Mouse (Mus musculus): ENCODE data around the gene Pdxp.

The Pdxp gene

GRCm38 (mm10) chr15:78899409-78899739, 14.3 kb upstream of the Pdxp start, which contains the start of gene Gm49510:
Gene Gm49510 (plus strand): TSS chr15:78899667.
- DNase-seq (ENCODE audit: low spot score in 2 of 2), result no peak

DNA sequence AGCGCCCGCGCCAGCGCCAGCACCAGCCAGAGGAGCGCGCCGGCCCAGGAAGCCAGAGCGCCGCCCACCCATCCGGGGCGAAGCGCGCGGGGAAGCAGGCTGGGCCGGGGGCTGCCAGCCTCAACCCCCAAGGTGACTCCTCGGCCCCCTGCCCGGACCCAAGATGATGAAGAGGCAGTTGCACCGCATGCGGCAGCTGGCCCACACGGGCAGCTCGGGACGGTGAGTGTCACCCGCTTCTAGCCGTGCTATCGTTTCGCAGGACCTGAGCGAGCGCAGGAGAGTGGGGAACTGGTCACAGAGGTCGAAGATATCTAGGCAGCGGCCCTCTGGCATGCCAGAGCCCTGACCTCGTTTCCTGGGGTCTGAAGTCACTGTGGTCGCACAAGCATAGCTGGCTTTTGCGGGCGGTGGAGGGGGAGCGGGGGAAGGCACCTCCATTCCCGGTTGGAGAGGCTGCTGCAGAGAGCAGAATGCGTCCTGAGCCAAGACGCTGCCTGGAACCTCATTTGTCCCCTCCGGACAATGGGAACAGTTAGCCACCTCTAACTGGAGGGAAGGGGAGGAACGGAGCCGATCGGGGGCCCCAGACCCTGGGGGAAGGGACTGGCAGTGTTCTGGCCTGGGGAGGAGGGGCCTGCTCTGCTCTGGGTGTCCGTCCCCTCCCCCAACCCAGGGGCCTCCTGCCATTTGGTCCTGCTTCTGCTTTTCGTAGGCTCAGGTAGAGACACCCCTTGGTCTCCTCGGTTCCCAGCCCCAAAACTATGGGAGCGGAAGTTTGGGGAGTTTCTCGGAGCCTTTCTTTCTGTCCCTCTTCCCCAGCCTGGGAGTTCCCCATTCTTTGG, 13.8 kb upstream of the Pdxp start, which contains the start of gene Sh3bp1:
Gene Sh3bp1, plus strand, starts transcription at position 29 of the 845 bp plus-strand sequence.
- DNase-seq (ENCODE audit: low spot score in 2 of 2), result peak; percentile 51 to 72

GRCm38 (mm10) chr15:78900585-78901421, 12.9 kb upstream of the Pdxp start:
- DNase-seq (ENCODE audit: low spot score in 2 of 2), result peak; percentile 47 to 49

DNA sequence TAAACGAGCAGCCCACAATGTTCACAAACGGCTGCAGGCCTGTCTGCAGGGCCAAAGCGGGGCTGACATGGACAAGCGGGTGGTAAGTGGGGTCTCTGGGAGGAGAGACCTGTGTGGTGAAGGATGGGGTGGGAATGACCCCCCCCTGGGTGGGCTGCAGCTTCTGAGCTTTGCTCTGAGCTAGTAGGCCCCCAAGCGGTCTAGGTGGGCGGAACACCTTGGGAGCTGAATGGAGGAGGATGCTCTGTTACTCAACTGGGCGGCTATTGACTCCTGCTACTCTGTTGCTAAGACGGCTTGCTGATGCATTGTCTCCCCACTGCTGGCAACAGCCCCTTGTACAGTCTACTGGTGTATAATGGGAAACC, 12.3 kb upstream of the Pdxp start:
- no peak for DNase-seq (ENCODE audit: low spot score in 2 of 2)

DNA sequence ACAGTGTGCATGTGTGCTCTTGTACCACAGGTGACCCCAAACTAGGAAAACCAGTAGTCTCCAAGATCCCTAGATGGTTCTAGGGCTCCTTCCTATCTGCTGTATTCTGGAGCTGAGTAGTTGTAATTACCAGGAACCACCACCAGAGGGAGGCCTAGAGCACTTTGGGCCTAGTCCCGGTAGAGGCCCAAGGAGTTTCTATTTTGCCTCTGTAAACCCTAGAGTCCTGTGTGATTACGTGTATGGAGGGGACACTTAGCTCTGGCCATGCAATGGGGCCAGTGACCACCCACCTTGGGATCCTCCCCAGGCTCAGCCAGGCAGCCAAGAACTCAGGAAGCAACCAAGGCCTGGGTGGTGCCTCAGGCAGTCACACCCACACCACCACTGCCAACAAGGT, 10.5 kb upstream of the Pdxp start:
- DNase-seq (ENCODE audit: low spot score in 2 of 2), result peak; percentile 70 to 79

DNA sequence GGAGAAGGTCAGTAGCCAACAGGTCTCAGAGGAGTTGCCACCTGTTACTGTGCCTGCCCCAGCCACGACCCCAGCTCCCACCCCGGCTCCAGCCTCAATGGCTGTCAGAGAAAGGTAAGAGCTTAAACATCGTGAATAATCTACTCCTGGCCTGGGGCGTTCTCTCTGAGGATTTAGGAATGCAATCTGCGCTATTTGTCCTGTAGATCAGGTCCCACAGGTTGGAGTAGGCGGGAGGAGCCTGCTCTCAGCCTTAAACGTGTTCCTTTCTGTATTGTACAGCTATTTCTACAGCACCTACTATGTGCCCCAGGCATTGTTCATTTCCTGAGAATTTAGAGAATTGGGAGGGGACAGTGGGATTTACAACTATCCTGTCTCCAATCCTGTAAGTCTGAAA, 5.3 kb upstream of the Pdxp start:
- DNase-seq (ENCODE audit: low spot score in 2 of 2), result no peak

DNA sequence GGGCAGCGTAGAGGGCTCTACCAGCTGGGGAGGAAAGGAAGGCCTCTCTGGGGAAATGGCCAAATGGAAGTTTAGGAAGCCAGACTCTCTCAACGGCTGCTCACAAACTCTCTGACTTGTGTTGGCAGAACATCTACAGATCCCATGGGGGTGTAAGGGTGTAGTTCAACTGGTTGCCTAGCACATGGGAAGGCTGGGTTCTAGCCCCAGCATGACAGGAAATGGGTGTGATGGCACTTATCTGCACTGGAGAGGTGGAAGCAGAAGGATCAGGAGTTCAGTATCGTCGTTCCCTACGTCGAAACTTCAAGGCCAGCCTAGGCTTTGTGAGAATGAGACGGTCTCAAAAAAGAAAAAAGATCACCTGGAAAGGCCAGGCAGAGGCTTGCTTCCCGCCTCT, 4.7 kb upstream of the Pdxp start:
- no peak for DNase-seq (ENCODE audit: low spot score in 2 of 2)

DNA sequence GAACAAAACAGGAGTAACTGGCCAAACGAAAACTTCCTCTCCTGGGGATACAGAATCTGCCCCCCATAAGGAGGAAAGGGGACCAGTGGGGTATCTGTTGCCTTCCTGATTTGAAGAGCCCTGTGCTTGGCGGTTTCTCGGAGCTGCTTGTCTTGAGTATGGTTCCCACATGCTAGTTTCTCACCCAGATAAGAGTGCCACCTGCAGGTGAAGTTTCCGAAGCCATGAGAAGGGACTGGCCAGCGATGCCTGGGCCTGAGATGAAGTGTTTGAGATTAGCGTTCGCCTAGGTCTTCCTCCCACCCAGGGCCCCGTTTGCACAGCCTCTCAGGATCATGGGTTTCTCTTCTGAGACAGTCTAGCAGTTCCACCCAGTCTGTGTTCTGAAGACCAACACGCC, 1.7 kb upstream of the Pdxp start:
- no peak for DNase-seq (ENCODE audit: low spot score in 2 of 2)

GRCm38 (mm10) chr15:78914091-78914822, 538 bp downstream of the Pdxp start:
- no peak for DNase-seq (ENCODE audit: low spot score in 2 of 2)

DNA sequence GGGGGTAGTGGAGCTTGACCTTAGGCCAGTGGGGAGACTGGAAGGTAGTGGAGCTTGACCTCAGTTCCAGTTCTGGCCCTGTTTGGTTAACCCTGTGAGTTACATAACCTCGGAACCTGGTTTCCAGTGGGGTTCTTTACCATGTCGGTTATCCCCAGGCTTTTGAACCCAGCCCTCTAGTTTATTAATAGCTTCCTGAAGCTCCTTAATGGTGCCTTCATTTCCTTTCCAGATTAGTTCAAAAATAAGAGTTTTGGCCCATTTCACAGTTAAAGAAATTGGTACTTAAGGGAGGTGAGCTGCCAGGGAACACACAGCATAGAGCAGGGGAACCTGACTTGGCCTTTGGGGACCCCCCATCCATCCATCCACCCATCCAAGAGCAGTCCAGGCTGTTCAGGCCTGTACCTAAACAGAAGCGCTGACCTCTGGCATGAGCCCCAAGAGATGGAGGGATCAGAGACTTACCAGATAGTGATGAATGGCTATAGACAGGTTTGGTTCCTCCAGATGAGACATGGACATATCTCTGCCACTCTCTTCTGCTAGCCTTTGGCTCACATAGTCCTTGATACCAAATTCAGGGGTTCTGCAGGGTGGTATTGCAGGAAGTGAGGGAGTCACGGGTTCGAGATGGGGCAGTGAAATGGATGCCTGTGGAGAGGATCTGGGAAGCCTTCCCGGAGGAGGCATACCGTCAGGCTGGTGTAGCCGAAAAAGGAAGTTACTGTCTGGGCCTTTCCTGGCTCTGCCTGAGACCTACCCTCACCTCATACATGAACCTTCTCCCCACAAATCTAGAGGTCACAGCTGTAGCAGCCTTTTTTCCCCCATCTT, 1.3 kb downstream of the Pdxp start:
- no peak for DNase-seq (ENCODE audit: low spot score in 2 of 2)

DNA sequence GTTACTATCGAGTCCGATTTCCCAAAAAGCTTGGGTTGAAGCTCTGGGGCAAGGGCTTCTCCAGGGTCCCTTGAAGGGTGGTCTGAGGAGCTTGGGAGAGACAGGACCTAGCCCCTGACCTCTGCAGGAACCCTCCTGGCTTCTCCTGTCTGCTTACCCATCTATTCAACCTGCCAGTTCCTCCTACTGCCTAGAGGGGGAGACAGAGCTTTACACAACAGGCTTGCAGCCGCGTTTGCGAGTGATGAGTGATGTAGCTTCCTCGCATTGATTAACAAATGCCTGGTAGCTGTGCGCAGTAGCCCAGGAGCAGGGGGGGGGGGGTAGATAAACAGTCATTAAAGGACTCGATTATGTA, 1.9 kb downstream of the Pdxp start:
- peak in 1 of 2 experiments; percentile 68 for DNase-seq (ENCODE audit: low spot score in 2 of 2)

- DNase-seq (ENCODE audit: low spot score in 2 of 2), result no peak
Measured at GRCm38 (mm10) chr15:78916052-78916826, 2.5 kb downstream of the Pdxp start.

DNA sequence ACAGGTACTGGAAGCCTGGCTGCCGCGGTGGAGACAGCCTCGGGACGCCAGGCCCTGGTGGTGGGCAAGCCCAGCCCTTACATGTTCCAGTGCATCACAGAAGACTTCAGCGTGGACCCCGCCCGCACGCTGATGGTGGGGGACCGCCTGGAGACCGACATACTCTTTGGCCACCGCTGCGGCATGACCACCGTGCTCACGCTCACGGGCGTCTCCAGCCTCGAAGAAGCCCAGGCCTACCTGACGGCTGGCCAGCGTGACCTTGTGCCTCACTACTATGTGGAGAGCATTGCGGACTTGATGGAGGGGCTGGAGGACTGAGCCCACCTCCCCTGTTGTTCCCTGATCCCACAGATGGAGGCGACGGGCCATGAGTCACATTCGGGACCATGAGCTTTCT, 4.4 kb downstream of the Pdxp start:
- peak in 1 of 2 experiments; percentile 2 for DNase-seq (ENCODE audit: low spot score in 2 of 2)

- DNase-seq (ENCODE audit: low spot score in 2 of 2), result no peak
Measured at GRCm38 (mm10) chr15:78919914-78920313, 6.2 kb downstream of the Pdxp start.

- no peak for DNase-seq (ENCODE audit: low spot score in 2 of 2)
Measured at GRCm38 (mm10) chr15:78922700-78923099, 9.0 kb downstream of the Pdxp start.

DNA sequence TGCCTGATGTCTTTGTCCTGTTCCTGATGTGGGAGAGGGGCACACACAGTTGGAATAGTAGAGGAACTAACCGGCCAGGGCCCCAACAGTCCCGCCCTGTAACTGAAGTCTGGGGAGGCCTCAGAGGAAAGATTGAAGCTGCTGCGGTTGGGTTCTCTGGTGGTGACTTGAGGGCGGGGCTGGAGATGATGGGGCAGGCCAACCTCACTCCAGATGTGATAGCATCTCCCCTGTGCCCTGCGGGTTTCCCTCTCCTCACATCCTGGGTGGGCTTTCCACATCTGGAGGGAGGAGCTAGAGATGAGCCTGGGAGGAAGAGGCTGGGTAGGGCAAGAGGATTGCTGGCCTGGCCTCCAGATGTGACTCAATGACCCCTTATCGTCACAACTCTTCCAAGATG, 9.9 kb downstream of the Pdxp start:
- no peak for DNase-seq (ENCODE audit: low spot score in 2 of 2)

DNA sequence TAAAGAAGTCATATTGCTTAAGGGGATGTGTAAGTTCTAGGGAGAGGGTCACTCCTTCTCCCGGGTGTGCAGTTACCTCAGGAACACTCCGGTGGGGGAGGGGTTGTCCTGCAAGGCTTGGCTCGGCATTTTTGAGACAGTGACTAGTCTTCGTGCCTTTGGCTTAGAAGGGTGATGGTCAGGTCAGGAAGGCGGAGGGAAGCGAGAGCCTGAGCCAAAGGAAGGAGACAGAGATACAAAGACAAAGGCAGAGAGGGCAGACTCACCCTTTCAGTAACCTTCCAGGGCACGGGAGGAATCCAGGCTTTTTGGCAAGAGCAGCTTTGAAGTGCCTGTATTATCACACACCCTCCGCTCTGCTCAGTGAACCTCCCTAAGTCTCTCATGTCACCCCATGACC, 11.4 kb downstream of the Pdxp start:
- DNase-seq (ENCODE audit: low spot score in 2 of 2), result no peak

GRCm38 (mm10) chr15:78926021-78926919, 12.6 kb downstream of the Pdxp start, which contains the start of gene Lgals1:
Gene Lgals1 (plus strand): TSS chr15:78926725.
- DNase-seq (ENCODE audit: low spot score in 2 of 2), result peak; percentile 79 to 88

- peak in 1 of 2 experiments; percentile 48 for DNase-seq (ENCODE audit: low spot score in 2 of 2)
Measured at GRCm38 (mm10) chr15:78927021-78927787, 13.5 kb downstream of the Pdxp start.

Data from urinary bladder, postnatal 36 days (tissue).